Mouse (Mus musculus) MEL (cell line): Measurements from ENCODE around the gene Gfpt1.

Source experiments
- CTCF ChIP-seq, 3 experiments: IDR thresholded peaks in 2 of 3; conservative IDR thresholded peaks in 1 of 3; 2 replicates each; pipeline ENCODE4 v1.5.1; 2011 to 2012; ENCODE audit warnings: low read length in 3 of 3, low read depth in 2 of 3, mild to moderate bottlenecking in 2 of 3, improper control_type of control experiment in 1 of 3, inconsistent platforms in 1 of 3, mixed read lengths in 1 of 3, moderate library complexity in 1 of 3; ENCODE audit not compliant: control insufficient read depth in 1 of 3, insufficient read depth in 1 of 3, poor library complexity in 1 of 3, severe bottlenecking in 1 of 3
- E2F4 ChIP-seq: IDR thresholded peaks from 2 replicates; pipeline ENCODE4 v1.6.1; 2011; ENCODE audit warnings: low read depth, low read length, improper control_type of control experiment, borderline replicate concordance
- ELF1 ChIP-seq: IDR thresholded peaks from 2 replicates; pipeline ENCODE4 v1.6.1; 2014; ENCODE audit warnings: low read depth, mild to moderate bottlenecking, inconsistent platforms, low read length, improper control_type of control experiment, moderate library complexity
- EP300 ChIP-seq, 2 experiments: IDR thresholded peaks; 2 replicates each; pipeline ENCODE4 v1.6.1; 2011; ENCODE audit warnings: improper control_type of control experiment in 2 of 2, low read length in 2 of 2, low read depth in 1 of 2, mild to moderate bottlenecking in 1 of 2
- GATA1 ChIP-seq: IDR thresholded peaks from 2 replicates; pipeline ENCODE4 v1.6.1; 2011; ENCODE audit warnings: low read depth, low read length, improper control_type of control experiment
- HCFC1 ChIP-seq: IDR thresholded peaks from 2 replicates; pipeline ENCODE4 v1.6.1; 2012; ENCODE audit warnings: low read depth, mild to moderate bottlenecking, inconsistent platforms, low read length, improper control_type of control experiment, moderate library complexity
- JUND ChIP-seq: IDR thresholded peaks from 2 replicates; pipeline ENCODE4 v1.6.1; 2011; ENCODE audit warnings: low read depth, mild to moderate bottlenecking, improper control_type of control experiment, low read length
- MAFK ChIP-seq: IDR thresholded peaks from 2 replicates; pipeline ENCODE4 v1.6.1; 2011; ENCODE audit warnings: low read depth, mild to moderate bottlenecking, low read length, improper control_type of control experiment, borderline replicate concordance
- MEF2A ChIP-seq: IDR thresholded peaks from 2 replicates; pipeline ENCODE4 v1.6.1; 2014; ENCODE audit warnings: low read depth, mild to moderate bottlenecking, inconsistent platforms, low read length, improper control_type of control experiment; ENCODE audit not compliant: poor library complexity, insufficient replicate concordance, severe bottlenecking; ENCODE audit errors: extremely low read depth
- POLR2A ChIP-seq, 2 experiments: IDR thresholded peaks; 2 replicates each; pipeline ENCODE4 v1.6.1; 2011 to 2012; ENCODE audit warnings: low read length in 2 of 2, mild to moderate bottlenecking in 2 of 2, control low read depth in 1 of 2, improper control_type of control experiment in 1 of 2, low read depth in 1 of 2, moderate library complexity in 1 of 2; ENCODE audit not compliant: control insufficient read depth in 1 of 2, insufficient read depth in 1 of 2, poor library complexity in 1 of 2
- POLR2AphosphoS2 ChIP-seq: IDR thresholded peaks from 2 replicates; pipeline ENCODE4 v1.6.1; 2011; ENCODE audit warnings: low read length, improper control_type of control experiment
- POLR2AphosphoS5 ChIP-seq: IDR thresholded peaks from 2 replicates; pipeline ENCODE4 v1.6.1; 2012; ENCODE audit warnings: low read depth, borderline replicate concordance, mild to moderate bottlenecking, inconsistent platforms, low read length, moderate library complexity, mixed read lengths
- TAL1 ChIP-seq: IDR thresholded peaks from 2 replicates; pipeline ENCODE4 v1.6.1; 2012; ENCODE audit warnings: mild to moderate bottlenecking, inconsistent platforms, low read length, moderate library complexity, mixed read lengths
- ZC3H11A ChIP-seq: IDR thresholded peaks from 2 replicates; pipeline ENCODE4 v1.6.1; 2012; ENCODE audit warnings: low read depth, mild to moderate bottlenecking, inconsistent platforms, low read length, improper control_type of control experiment

GRCm38 (mm10) chr6:87102421-87102911, 59.8 kb downstream of the Gfpt1 start:
- TF ChIP-seq EP300 (IDR thresholded peaks at IDR 0.05; ENCODE audit: low read depth in 1 of 2, low read length in 2 of 2) (no peak), E2F4 (no peak), CTCF (IDR thresholded peaks at IDR 0.05 in 2 of 3, conservative IDR thresholded peaks at IDR 0.05 in 1 of 3; ENCODE audit: control insufficient read depth in 1 of 3, insufficient read depth in 1 of 3, low read depth in 2 of 3, low read length in 3 of 3, poor library complexity in 1 of 3, severe bottlenecking in 1 of 3) (no peak), POLR2A (IDR thresholded peaks at IDR 0.05; ENCODE audit: control insufficient read depth in 1 of 2, insufficient read depth in 1 of 2, low read depth in 1 of 2, low read length in 2 of 2, poor library complexity in 1 of 2) (no peak), MEF2A (no peak), ELF1 (no peak), MAFK (no peak), ZC3H11A (no peak), POLR2AphosphoS2 (no peak), HCFC1 (no peak), JUND (no peak), POLR2AphosphoS5 (no peak), TAL1 (no peak), GATA1 (no peak)
